Mouse (Mus musculus) hindbrain, postnatal 0 days (tissue): ENCODE results near the gene Cyb561. TPM values are rescaled to one million over a fixed set of nuclear protein-coding genes. Genes with fewer than 3 reads are reported as not detected.

Experiments
- ATAC-seq: fragments of 200-750 bp; cut with Nextera tagmentation; 2 replicates; pipeline ENCODE4 v1.8.0; 2017; ENCODE audit warnings: mild to moderate bottlenecking, moderate TSS enrichment, moderate library complexity
- DNase-seq: peaks from one replicate; pipeline ENCODE4 v3.0.0-alpha.2; 2015; ENCODE audit warnings: low spot score
- H3K27ac ChIP-seq: fragments of 300-500 bp; sonication (generic); 2 replicates; pipeline ENCODE4 v1.5.1; 2014; ENCODE audit warnings: mild to moderate bottlenecking
- H3K27me3 ChIP-seq: fragments of 300-500 bp; sonication (generic); 2 replicates; pipeline ENCODE4 v1.6.1; 2014; ENCODE audit warnings: low read length, mixed read lengths; ENCODE audit not compliant: insufficient read depth
- H3K36me3 ChIP-seq: fragments of 300-500 bp; sonication (generic); 2 replicates; pipeline ENCODE4 v1.6.1; 2014; ENCODE audit warnings: low read length, mixed read lengths; ENCODE audit not compliant: insufficient read depth
- H3K4me1 ChIP-seq: fragments of 300-500 bp; sonication (generic); 2 replicates; pipeline ENCODE4 v1.6.1; 2014; ENCODE audit warnings: antibody characterized with exemption, low read length, mixed read lengths; ENCODE audit not compliant: insufficient read depth
- H3K4me2 ChIP-seq: fragments of 300-500 bp; sonication (generic); 2 replicates; pipeline ENCODE4 v1.6.1; 2014; ENCODE audit warnings: low read depth, mild to moderate bottlenecking, low read length, moderate library complexity, mixed read lengths
- H3K4me3 ChIP-seq: fragments of 300-500 bp; sonication (generic); 2 replicates; pipeline ENCODE4 v1.5.1; 2014; ENCODE audit warnings: low read length
- H3K9ac ChIP-seq: fragments of 300-500 bp; sonication (generic); replicated peaks from 2 replicates; pipeline ENCODE4 v1.6.1; 2014; ENCODE audit warnings: mild to moderate bottlenecking, low read length, moderate library complexity, mixed read lengths
- H3K9me3 ChIP-seq: fragments of 300-500 bp; sonication (generic); 2 replicates; pipeline ENCODE4 v1.6.1; 2016; ENCODE audit warnings: low read length, mixed read lengths
- CTCF ChIP-seq: IDR thresholded peaks from 2 replicates; pipeline ENCODE4 v1.5.1; 2016; ENCODE audit warnings: antibody characterized with exemption, control low read depth, low read depth
- WGBS: fragments of 180-500 bp; shearing (Covaris S2); extraction: QIAGEN DNeasy Blood & Tissue Kit; methylation state at CpG from one replicate; pipeline ENCODE4 v1.1.7; 2014; 5-methylcytosine and 5-hydroxymethylcytosine counted together
- polyA plus RNA-seq: library from polyadenylated mRNA; unstranded; fragments of >200 nt; fragmentation: Nextera tagmentation; extraction: Ambion mirVana; gene quantifications from 2 replicates; pipeline ENCODE4 v1.2.1, GENCODE M21; 2015
- total RNA-seq: library from RNA; depleted of rRNA; stranded (reverse); fragments of >200 nt; gene quantifications from 2 replicates; pipeline ENCODE4 v1.2.3, GENCODE M21; 2014

The Cyb561 gene
- total and polyA plus RNA-seq, 2 experiments from 2014 or later = 52.9 to 57.8 TPM

DNA sequence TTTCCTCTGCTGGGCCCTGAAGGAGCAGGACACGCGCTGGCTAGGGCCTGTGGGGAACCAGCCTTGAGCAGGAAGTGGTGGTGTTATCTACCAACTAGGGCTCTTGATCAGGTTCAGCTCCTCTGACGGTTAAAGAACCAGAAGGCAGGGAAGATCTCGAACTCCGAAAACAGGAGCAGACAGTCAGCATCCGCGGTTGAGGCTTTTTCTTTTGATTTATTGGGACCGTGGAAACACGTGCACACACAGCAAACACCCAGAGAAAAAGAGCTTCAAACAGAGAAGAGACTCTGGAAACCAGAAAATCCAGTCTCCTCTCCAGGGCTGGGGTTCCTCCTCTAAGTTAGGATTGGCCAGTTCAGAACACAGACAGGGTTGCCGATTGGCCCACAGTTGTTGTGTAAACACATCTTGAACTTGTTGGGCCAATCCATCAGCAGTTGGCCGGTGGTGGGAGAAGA lies 6.4 kb downstream of the Cyb561 start:
- Histone ChIP-seq H3K27ac (no peak overlapping the region), H3K4me1 (0 out of 2 replicates have a peak, but pooled peaks cover 3% of the 10 kb centered on the region), H3K9ac (no peak overlapping the region), H3K27me3 (no peaks in the 10 kb centered on the region), H3K4me2 (no peak overlapping the region), H3K36me3 (no peaks in the 10 kb centered on the region), H3K9me3 (no peaks in the 10 kb centered on the region), H3K4me3 (no peak overlapping the region)
- DNase-seq (no peak), ATAC-seq (no peak)
- TF ChIP-seq CTCF = no peak
- WGBS = 52% methylated on average over 11 of the region's 11 CpGs

DNA sequence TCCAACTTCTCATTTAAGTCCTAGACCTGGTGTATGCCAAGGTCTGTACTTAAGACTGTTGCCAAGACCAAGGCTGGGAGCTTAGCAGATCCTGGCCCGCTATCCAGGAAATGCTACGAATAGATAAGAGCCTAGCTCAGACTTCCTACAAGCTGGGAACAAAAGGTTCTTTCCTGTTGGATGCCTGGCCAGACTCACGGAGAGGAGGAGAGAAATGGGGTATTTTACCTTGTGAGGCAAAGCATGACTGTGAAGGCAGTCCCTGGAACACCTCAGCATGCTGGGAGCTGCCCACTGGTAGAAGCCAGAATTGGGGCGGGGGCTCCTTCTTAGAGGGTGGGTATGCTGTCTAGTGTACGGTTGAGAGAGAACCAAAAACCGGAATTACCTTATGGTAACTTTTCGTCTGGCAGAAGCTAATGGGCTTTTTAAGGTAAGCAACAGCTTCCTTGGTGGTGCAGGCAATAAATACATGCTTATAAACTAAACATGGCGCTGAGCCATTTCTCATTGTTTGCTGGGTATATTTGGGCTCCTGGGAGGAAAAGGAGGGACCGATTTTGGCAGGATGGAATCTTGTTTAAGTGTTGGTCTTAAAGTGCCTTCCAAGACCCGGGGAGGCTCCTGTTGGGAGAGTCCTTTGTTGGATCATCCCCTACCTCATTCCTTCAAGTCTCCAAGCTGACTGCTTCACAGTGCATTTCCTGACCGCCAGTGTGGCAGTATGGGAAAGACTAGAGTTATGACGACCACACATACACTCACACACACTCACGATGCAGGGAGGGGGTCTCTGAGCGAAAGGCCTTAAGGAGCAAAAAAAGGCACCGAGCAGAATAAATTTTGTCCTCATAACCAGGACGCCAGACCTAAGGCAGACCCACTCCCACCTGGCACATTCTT lies 8.1 kb downstream of the Cyb561 start:
- 66% methylated on average over 16 of the region's 16 CpGs for WGBS
- Histone ChIP-seq H3K4me1 (0 out of 2 replicates have a peak, but pooled peaks cover 3% of the 10 kb centered on the region), H3K4me2 (peak overlapping the region; percentile 90), H3K27me3 (no peaks in the 10 kb centered on the region), H3K36me3 (no peaks in the 10 kb centered on the region), H3K27ac (peak overlapping the region; percentile 77; the same call in 1 of the 2 replicates), H3K9me3 (no peaks in the 10 kb centered on the region), H3K9ac (peak overlapping the region; percentile 65; the same call in 1 of the 2 replicates), H3K4me3 (peak overlapping the region; percentile 62)
- no peak for DNase-seq
- ATAC-seq = no peak
- no peak for TF ChIP-seq CTCF

DNA sequence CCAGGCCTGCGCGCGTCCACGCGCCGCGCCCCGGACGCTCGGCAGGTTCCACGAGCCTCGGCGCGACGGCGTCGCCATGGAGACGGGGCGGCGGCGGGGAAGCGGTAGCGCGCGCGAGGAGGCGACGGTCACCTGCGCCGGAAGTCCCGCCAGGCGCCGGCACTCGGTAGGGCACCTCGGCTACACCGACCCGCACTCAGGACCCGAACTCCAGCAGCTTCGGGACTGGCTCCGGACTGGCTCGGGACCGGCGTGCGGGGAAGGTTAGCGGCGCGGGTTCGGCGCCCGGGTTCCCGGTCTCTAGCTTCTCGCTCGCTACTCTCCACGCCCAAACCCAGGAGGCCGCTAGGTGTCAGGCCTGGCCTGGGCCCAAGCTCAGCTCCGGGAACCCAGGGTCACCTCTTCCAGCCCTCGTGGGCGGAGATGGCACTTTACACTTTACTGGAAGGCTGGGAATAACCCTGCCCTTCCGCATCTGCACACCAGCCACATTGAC lies 9.0 kb downstream of the Cyb561 start:
- WGBS = under 1% methylated on average over 49 of the region's 59 CpGs

DNA sequence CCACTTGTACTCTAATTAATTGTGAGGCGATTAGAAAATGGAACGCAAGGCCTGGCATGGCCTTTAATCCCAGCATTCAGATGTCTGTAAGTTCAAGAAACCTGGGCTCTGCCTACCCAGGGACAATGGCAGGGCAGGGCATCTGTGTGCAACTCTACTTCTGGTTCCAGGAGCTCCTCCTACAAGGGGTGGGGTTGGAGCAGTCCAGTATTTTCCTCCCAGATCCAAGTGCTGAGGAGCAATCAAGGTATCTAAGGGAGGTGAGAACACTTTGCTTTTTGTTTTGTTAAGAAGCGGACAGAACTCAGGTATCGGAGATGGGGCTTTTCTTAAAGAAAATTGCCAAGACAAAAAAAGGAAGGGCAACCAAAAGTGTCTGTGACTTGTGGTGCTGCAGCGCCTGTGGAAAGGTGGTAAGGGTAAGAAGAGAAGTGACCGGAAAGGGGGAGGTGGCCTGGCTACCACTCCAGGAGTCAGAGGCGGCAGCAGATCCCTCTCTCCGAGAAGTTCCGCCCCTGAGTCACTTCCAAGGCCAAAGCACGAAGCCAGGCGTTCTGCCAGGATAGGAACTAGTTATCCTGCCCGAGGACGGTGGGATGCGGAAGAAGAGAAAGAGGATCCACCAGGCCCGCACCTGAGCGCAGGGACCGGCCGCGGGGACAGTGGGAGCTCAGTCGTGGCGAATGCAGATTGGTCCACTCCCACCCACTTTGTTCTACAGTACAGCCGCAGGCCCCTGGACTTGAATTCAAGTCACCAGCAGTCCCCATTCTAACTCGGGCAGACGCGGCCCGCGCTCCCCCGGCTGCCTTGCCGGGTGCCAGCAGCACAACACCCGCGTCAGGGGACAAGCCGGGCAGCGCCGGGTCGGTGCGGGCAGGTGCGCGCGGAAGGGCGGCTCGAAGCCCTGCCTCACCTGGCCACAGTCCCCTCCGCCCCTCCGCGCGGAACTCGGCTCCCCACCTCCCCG lies 9.7 kb downstream of the Cyb561 start:
- peak; percentile 59 for DNase-seq
- TF ChIP-seq CTCF = no peak
- H3K36me3 ChIP-seq = no peaks in the 10 kb centered on the region
- 7% methylated on average over 40 of the region's 47 CpGs for WGBS
- ATAC-seq = peak; percentile 62
- H3K4me3 ChIP-seq = peak overlapping the region; percentile 62
- H3K27me3 ChIP-seq = no peaks in the 10 kb centered on the region
- peak overlapping the region; percentile 77 for H3K27ac ChIP-seq
- peak overlapping the region; percentile 65 for H3K9ac ChIP-seq
- H3K9me3 ChIP-seq = no peaks in the 10 kb centered on the region
- H3K4me2 ChIP-seq = peak overlapping the region; percentile 90
- 0 out of 2 replicates have a peak, but pooled peaks cover 3% of the 10 kb centered on the region for H3K4me1 ChIP-seq

More for the DNA sequence above, 9.0 kb downstream of the Cyb561 start:
- 0 out of 2 replicates have a peak, but pooled peaks cover 3% of the 10 kb centered on the region for H3K4me1 ChIP-seq
- peak overlapping the region; percentile 90 for H3K4me2 ChIP-seq
- ATAC-seq (peak; percentile 71), DNase-seq (peak; percentile 80)
- TF ChIP-seq CTCF = peak; percentile 64
- no peaks in the 10 kb centered on the region for H3K36me3 ChIP-seq
- no peaks in the 10 kb centered on the region for H3K9me3 ChIP-seq
- H3K4me3 ChIP-seq = peak overlapping the region; percentile 62
- peak overlapping the region; percentile 65 for H3K9ac ChIP-seq
- H3K27me3 ChIP-seq = no peaks in the 10 kb centered on the region
- H3K27ac ChIP-seq = peak overlapping the region; percentile 77

DNA sequence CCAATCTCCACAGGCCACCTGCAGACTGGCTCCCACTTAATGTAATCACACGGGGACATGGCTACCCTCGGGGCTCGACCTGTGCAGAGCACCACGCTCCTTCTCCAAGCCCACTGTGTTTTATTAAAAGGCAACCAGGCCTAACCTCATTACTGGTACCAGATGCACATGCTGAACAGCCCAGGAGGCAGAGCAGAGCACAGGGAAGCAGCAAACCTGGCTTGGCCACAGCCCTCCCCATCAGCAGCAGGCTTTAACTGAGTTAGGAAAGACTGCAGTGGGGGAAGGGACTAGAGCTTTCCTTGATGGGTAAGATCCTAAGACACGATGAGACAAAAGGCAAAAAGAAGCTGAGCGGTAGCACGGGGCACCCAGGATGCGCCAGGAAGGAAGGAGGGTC lies 11.2 kb downstream of the Cyb561 start:
- no peaks in the 10 kb centered on the region for H3K27me3 ChIP-seq
- H3K4me1 ChIP-seq = 0 out of 2 replicates have a peak, but pooled peaks cover 3% of the 10 kb centered on the region
- WGBS = 60% methylated on average over 8 of the region's 8 CpGs
- no peak overlapping the region for H3K4me3 ChIP-seq
- H3K36me3 ChIP-seq = no peaks in the 10 kb centered on the region
- H3K9ac ChIP-seq = no peak overlapping the region
- no peak for TF ChIP-seq CTCF
- no peak for DNase-seq
- H3K9me3 ChIP-seq = no peaks in the 10 kb centered on the region
- H3K27ac ChIP-seq = no peak overlapping the region
- ATAC-seq = no peak
- no peak overlapping the region for H3K4me2 ChIP-seq

DNA sequence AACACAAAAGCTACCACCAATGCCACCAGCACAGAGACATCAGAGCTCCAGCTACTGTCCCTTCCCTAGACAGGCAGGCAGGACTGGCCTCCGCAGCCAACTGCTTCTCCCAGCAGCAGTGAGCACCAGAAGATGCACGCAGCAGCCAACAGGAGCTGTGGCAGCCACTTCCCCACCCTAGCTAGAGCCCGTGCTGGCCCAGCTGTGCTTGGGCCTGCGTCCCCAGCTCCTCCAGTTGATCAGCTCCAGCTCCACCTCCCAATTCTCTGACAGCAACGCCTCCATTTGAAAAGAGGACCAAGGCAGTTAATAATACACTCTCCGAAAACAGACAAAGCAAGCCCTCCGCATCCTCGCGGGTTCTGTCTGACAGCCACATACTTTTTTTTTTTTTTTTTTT lies 14.4 kb downstream of the Cyb561 start:
- H3K36me3 ChIP-seq = no peaks in the 10 kb centered on the region
- no peak overlapping the region for H3K27ac ChIP-seq
- no peaks in the 10 kb centered on the region for H3K9me3 ChIP-seq
- no peaks in the 10 kb centered on the region for H3K4me1 ChIP-seq
- ATAC-seq = no peak
- no peak overlapping the region for H3K9ac ChIP-seq
- no peak overlapping the region for H3K4me3 ChIP-seq
- no peak for DNase-seq
- WGBS = 28% methylated on average over 9 of the region's 9 CpGs
- no peak for TF ChIP-seq CTCF
- no peak overlapping the region for H3K4me2 ChIP-seq
- no peaks in the 10 kb centered on the region for H3K27me3 ChIP-seq
